Mouse (Mus musculus) megakaryocyte, adult 5-6 weeks (primary cell): ENCODE data around the gene Bckdk. TPM values are rescaled to one million over a fixed set of nuclear protein-coding genes. Genes with fewer than 3 reads are reported as not detected.
"Not testable (repeated sequence)": the region's sequence is repeated elsewhere in the genome, so short reads cannot be mapped to it uniquely, and the experiment has no call there.

Experiments
- ATAC-seq: 2 replicates; pipeline ENCODE4 v1.8.0; 2016; ENCODE audit warnings: mild to moderate bottlenecking, inconsistent platforms; ENCODE audit not compliant: poor library complexity, severe bottlenecking
- total RNA-seq, 2 experiments: library from RNA; stranded (forward) in 1 of 2; stranded (reverse) in 1 of 2; fragments of 153-499, 151-499 nt in 1 of 2; fragments of 221-1000, 200-1000 nt in 1 of 2; gene quantifications; 2 replicates each; pipeline versions ENCODE4 v1.2.3 to v1.2.4; 2015 to 2017

Bckdk gene
- total RNA-seq, 2 experiments from 2014 or later: 31.2 to 47.9 TPM

DNA sequence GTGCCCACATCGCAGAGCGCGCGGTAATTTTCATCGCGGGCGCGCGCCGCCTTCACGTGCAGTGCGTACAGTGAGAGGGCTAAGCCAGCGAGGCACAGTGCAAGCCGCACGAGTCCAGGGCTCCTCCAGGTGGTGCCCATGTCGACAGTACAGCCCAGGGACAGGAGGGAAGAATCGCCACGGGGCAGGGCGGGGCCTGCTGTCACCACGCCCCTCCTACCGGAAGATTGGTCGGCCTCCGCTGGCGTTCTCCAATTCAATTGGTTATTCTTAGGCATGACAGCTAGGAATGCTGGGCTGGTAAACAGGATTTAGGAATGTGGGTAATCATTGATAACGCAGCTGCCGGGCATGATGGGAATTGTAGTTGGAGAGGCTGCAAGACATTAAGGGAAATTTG lies 8.4 kb upstream of the Bckdk start, which contains the start of the genes Gm21974 and Vkorc1:
Gene Gm21974, minus strand, starts transcription at position 13 of the 400 bp plus-strand sequence.
Gene Vkorc1, minus strand, starts transcription at position 176 of the 400 bp plus-strand sequence.
- ATAC-seq: peak; percentile 95

DNA sequence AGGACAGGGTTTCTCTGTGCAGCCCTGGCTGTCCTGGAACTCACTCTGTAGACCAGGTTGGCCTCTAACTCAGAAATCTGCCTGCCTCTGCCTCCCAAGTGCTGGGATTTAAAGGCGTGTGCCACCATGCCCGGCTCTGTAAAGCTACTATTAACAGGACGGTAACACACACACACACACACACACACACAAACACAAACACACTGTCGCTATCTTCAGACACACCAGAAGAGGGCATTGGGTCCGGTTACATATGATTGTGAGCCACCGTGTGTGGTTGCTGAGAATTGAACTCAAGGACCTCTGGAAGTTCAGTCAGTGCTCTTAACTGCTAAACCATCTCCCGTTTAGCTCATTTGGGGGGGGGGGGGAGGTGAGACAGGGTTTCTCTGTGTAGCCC lies 8.0 kb upstream of the Bckdk start:
- ATAC-seq: not testable (repeated sequence)

DNA sequence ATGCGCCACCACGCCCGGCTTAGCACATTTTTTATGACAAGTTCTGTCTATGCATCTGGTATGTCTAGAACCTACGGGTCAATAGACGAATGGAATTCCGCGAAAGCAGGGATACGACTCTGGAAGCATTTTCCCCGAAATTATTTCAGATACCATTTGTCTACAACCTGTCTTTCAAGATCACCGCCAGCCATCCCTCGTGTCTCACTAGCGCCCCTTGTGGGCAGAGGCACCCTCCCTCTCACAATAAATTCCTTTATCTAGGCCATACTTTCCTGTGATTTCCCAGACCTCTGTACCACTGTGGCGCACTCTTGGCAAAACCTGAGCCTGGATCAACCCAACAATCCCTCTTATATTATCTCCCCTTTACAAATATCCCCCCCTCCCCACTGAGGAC lies 7.5 kb upstream of the Bckdk start:
- peak; percentile 45; the same call in 1 of the 2 replicates for ATAC-seq

DNA sequence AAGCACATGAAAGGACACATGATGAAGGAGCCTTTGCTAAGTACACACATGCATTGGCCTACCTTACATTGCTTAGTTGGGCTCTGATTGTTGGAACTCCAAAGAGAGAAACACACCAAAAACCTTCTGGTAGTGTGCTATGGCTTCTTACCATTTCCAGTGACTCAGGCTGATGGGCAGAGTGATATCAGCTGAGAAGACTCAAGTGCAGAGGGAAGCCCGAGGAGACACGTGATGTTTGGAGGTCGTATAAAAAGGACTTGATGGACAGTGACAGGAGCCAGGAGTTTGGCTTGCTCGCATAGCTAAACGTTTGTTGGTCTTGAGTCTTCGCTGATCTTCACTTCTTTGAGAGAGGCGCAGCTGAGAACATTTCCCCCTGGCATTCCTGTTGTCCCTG lies 6.3 kb upstream of the Bckdk start:
- ATAC-seq: no peak

DNA sequence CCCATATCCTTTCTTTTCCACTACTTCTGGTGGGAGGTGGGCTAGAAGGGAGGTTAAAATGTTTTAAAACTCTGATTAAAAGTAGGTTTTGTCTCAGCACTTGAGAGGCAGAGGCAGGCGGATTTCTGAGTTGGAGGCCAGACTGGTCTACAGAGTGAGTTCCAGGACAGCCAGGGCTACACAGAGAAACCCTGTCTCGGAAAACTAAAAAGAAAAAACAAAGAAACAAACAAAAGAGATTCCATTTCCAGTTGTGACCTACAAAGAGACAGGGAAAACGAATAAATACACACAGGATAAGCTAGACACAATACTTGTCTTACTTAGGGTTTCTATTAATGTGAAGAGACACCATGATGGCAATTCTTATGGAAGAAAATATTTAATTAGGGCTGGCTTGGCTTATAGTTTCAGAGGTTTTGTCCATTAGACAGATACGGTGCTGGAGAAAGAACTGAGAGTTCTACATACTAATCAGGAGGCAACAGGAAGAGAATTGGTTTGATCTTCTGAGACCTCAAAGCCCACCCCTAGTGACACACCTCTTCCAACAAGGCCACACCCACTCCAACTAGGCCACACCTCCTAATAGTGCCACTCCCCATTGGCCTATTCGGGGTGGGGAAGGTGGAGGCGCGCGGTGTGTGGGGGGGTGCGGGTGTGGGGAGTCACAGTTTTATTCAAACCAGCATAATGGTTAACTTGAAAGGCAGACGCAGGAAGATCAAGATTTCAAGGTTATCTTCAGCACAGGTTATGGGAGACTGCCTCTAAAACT lies 5.5 kb upstream of the Bckdk start:
- ATAC-seq: no peak

DNA sequence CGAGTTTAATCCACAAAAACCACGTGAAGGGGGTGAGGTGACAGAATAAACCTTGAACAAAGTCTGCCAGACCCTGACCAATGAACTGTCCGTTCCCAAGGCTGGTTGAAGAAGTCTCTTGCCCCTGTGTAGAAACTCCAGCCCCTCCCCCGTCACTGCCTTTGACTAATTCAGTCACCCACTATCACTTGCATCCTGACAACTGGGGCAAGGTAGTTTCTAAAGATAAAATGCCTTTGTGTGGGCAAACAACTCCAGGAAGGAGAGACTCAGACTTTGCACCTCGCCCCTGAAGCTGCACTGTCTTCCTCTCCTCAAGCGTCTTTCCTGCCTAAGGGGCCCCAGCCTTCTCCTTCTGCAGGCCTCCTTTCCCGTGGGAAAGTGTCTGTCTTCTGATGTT lies 3.9 kb upstream of the Bckdk start:
- no peak for ATAC-seq

DNA sequence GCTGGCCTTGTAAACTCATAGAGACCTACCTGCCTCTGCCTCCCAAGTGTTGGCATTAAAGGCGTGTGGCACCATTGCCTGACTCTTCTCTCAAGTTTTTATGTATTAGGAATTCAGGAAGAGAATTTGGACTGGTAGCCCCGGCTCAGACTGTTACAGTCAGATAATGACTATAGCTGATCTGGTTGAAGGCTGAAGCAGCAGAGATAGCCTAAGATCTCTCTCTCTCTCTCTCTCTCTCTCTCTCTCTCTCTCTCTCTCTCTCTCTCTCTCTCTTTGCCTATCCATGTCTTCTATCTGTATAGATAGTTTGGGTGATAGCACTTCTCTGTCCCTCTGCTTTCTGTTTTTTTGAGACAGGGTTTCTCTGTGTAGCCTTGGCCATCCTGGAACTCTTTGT lies 2.1 kb upstream of the Bckdk start:
- no peak for ATAC-seq

DNA sequence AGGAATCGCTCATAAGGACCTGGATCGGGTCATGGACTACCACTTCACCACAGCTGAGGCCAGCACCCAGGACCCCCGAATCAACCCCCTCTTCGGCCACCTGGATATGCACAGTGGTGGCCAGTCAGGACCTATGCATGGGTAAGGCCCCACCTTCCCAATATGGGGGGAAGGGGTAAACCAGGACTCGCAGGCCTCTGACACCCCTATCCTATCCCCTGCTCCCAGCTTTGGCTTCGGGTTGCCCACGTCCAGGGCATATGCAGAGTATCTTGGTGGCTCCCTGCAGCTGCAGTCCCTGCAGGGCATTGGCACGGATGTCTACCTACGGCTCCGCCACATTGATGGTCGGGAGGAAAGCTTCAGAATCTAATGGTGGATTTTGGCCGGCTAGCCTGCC lies 4.1 kb downstream of the Bckdk start:
- ATAC-seq: no peak

DNA sequence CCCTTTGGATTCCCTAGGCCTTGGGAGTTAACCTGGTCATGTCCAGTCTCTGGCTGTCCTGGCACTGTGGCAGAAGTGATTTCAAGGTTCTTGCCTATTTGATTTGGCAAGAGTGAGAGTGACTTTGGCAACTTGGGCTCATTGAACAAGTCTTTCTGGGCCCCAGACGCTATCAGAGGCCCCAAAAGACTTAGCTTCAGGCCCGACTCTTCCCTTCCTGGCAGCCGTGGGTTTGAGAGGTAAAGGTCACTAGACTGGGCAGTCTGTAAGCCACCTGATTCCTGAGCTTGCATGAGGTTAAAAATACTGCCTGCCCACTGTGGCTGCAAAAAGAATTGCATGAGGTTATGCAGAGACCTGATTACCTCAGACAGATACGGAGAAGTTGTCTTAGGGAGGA lies 4.8 kb downstream of the Bckdk start:
- ATAC-seq: no peak

DNA sequence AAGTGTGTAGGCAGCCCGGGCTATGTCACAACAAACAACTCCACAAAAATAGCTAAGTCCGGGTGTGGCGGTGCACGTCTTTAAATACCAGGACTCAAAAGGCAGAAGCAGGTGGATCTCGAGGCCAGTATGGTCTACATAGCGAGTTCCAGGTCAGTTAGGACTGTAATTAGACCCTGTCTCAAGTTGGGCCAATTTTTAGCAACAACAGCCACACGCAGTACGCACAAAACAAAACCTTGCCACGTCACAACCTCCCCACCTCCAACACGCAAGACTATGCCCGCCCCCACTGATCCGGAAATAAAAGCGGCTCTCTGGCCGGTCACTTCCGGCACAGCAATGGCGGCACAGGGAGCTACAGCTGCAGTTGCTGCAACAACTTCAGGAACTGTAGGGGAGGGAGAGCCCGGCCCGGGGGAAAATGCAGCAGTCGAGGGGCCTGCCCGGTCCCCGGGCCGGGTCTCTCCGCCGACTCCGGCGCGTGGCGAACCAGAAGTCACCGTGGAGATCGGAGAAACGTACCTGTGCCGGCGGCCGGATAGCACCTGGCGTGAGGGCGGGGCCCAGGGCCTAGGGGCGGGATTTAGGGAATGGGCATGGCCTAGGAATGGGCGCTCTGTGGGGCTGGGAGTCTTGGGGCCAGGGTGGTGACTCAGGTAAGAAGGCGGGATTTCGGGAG lies 8.4 kb downstream of the Bckdk start, which contains the start of gene Kat8:
Gene Kat8, plus strand, starts transcription at position 327 of the 682 bp plus-strand sequence.
- ATAC-seq: peak; percentile 100

DNA sequence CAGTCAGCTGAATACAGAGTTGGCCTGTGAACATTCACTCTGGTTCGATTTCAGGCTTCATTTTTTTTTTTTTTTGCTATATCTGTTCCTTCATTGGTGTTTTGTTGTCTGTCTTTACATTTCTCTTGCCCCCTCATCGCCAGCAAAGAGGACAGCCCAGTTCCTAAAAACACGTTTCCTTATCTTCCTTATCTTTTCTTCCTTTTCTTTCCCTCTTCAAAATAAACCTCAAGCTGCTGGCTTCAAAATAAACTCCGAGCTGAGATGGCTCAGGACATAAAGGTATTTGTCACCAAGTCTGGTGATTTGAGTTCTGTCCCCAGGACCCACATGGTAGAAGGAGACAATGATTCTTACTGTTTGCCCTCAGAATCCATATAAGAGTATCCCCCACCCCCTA lies 9.1 kb downstream of the Bckdk start:
- ATAC-seq: no peak

DNA sequence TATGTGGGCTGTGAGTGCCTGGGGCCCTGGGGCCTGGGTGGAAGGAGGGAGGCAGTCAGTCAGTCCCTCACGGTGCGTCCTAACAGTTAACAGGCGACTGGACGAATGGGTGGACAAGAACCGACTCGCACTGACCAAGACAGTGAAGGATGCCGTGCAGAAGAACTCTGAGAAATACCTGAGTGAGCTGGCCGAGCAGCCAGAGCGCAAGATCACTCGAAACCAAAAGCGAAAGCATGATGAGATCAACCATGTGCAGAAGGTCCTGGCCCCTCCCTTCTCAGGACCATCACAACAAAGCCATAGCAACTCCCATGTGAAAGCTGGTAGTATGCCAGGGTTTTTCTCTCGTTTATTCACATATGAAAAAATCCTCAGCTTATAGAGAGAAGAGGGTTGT lies 11.4 kb downstream of the Bckdk start:
- no peak for ATAC-seq

DNA sequence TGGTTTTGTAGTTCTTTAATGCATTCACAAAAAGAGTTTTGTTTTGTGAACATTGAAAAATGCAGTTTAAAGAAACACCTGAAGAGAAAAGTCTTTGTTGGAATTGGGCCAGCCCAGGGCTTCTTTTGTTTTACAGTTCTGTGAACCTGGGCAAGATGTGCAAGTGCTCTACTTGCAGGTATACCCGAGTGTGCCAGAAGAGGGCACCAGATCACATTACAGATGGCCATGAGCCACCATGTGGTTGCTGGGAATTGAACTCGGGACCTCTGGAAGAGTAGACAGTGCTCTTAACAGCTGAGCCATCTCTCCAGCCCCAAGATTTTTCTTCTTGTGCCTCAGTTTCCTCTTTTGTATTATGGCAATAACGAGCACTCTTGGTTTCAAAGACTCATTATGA lies 14.3 kb downstream of the Bckdk start:
- ATAC-seq: 0 out of 2 replicates have a peak, but pooled peaks have one; percentile 23

DNA sequence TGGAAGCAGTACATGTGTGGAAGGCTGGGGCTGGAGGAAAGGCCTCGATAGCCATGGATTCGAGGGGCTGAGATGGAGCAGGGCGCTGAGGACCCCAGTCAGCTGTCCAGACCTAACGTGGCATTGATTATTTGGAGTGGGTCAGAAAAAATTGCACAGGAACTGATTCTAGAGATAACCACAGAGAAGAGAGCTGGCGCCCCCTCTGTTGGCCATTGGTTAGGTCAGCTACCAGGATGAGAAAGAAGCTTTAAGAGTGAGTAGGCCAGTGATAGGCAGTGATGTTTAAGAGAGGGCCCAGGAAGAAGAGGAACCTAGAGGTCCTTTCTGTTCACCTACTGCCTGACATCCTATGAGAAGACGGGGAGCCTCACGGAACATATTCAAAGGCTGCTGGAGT lies 15.4 kb downstream of the Bckdk start:
- no peak for ATAC-seq

DNA sequence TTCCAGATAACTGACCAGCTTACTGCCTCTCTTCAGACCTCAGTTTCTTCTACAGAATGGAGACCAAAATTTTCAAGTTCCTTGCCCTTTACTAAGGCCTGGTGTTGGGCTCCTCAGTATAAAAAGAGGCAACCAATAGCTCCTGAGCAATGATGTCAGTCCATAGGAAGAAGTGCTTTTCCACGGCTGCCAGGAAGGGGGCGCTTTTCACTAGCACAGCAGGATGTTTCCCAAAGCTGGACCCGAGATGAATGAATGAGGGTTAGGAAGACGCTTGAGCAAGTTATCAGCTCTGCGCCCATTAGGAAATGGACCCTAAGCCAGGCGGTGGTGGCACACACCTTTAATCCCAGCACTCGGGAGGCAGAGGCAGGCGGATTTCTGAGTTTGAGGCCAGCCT lies 17.6 kb downstream of the Bckdk start:
- 0 out of 2 replicates have a peak, but pooled peaks have one; percentile 11 for ATAC-seq

DNA sequence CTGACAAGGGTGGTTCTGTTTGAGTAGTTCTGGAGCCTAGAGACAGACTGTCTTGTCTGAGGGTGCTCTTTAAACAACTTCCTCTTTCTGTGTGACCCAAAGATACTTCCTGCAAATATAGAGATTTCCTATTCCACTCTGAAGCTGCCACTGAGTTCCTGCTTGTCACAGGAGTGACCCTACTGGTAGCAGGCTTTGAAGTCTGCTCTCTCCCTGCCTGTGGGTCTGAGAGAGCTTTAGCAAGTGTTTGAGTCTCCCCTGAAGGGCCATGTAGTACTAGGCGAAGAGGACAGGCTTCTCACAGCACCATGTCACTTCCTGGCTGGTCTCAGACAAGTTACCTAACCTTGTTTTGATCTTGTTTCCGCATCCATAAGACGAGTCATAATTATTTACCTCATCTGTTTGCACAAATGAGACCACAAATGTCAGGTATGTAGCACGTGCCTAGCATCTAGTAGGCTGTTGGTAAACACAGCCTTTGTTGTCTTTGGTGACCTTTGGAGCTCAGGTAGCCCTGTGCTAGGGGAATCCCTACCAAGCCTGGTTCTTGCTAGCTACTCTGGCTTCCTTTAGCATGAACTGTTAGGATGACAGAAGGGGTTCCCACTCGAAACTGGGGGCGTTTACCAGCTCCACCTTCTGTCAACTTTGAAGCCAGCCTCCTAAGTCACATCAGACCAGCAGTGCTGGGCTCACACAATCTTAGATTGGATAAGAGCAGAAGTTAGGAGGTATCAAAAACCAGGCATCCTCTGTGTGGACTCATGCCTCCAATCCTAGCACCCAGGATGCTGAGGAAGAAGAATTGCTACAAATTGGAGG lies 18.8 kb downstream of the Bckdk start:
- ATAC-seq: peak; percentile 84

DNA sequence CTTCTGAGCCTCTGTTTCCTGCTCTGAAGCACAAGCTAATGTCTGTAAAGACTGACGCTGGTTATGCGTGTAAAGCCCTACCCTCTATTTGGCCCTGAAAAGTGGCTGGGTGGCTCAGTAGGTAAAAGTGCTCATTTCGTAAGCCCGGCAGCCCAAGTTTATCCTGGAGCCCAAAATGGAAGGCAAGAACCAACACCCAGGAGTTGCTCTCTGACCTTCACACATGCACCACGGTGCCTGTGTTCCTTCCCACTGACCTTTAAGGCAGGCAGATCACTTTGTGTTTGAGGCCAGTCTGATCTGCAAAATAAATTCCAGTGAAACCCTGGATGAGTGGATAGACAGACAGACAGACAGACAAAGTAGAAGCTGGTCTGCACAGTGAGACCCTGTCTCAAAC lies 19.8 kb downstream of the Bckdk start:
- no peak for ATAC-seq

DNA sequence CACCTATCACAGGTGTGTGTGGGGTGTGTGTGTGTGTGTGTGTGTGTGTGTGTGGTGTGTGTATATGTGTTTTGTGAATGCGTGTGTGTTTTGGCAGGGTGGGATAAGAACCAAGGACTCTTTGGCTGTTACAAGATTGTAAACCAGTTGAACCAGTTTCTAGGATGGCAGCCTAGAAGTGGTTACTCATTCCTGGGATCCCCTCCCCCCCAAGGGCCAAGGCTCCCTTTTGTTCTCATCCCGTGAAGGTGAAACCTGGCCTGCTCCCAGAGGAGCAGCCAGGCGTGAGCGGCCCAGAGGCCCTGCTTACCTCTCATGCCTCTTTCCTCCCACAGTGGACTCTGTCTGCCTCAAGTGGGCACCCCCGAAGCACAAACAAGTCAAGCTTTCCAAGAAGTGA lies 21.4 kb downstream of the Bckdk start:
- ATAC-seq: no peak

DNA sequence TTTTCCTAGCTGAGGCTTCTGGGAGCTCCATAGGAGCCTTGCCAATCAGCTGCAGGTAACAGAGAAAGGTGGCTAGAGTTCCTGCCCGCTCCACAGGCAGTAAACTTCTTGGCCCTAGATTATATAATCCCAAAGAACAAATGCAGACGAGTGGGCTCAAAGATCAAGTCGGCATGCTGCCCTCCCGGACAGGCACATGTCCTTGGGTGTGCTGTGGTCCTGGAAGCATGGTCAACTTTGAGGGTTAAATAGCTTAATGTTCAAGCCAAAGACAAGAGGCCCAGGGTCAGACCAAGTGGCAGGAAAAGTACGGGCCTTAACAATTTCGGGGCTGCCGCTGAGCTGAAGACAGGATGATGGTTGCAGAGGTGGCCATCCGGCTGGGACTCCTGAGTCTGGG lies 22.2 kb downstream of the Bckdk start:
- ATAC-seq: no peak

DNA sequence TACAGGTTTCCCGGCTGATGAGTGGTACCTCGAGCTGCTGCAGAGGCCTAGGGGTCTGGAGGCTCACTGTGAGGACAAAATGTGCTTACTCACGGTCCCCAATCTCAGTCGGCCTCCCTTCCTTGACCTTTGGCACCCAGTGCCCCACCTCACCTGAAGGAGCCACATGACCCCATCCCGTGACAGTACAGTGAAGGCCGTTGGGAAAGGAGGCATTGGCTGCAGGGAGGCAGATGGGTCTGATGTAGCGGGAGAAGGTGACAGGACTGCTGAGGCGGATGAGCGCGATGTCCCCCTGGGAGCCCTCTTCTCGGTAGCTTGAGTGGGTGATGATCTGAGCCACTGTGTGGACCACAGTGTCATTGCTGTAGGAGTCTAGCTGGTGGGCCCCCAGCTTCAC lies 23.0 kb downstream of the Bckdk start:
- no peak for ATAC-seq

DNA sequence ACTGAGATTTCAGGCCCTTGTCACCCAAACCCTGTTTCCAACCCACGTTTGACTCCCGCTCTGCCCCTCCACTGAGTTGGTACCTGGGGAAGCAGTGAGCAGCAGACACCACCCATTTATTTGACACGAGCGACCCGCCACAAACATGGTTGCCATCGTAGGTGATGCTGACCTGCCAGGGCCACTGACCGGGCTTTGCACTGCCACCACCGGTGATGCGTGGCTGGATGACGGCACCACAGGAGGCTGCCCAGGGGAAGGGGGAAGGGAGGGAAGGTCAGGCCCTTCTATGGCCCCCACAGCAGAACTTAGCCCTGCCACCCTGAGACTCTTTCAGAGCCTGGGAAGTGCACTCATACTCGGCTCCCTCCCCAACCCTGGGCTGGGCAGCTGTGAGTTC lies 23.8 kb downstream of the Bckdk start:
- ATAC-seq: no peak
